Mouse (Mus musculus) liver, embryonic 14 days (tissue): ENCODE data around the gene Srpk3. TPM values are rescaled to one million over a fixed set of nuclear protein-coding genes. Genes with fewer than 3 reads are reported as not detected.

Experiments used
- polyA plus RNA-seq: library from polyadenylated mRNA; depleted of rRNA; stranded (reverse); fragments of >200 nt; gene quantifications from 2 replicates; pipeline ENCODE4 v1.2.3, GENCODE M21; 2012; rRNA removed

Srpk3 gene
- polyA plus RNA-seq, result 0.03 and 1.0 TPM in 2 replicates

GRCm38 (mm10) chrX:73774168-73774760 lies at the start of gene Srpk3:
Gene Srpk3, plus strand, starts transcription at chrX:73774405.

GRCm38 (mm10) chrX:73756334-73757140 lies 17.7 kb upstream of the Srpk3 start, which contains the start of gene Plxnb3:
Gene Plxnb3, plus strand, starts transcription at chrX:73757090.

GRCm38 (mm10) chrX:73786364-73787224 lies 12.4 kb downstream of the Srpk3 start, which contains the start of the genes Idh3g and Ssr4:
Gene Idh3g, minus strand, starts transcription at chrX:73786897.
Gene Ssr4, plus strand, starts transcription at chrX:73787028.

GRCm38 (mm10) chrX:73824185-73825151 lies 50.3 kb downstream of the Srpk3 start, which contains the start of gene Pdzd4:
Gene Pdzd4, minus strand, starts transcription at chrX:73824969.

Other genes starting within 250 kb of the Srpk3 start
- gene Dusp9, start 135.0 kb upstream of the Srpk3 start, polyA plus RNA-seq, result 21.2 and 21.9 TPM in 2 replicates
- 0.71 and 0.77 TPM in 2 replicates for gene Pnck, start 114.3 kb upstream of the Srpk3 start, polyA plus RNA-seq
- gene Slc6a8, start 101.3 kb upstream of the Srpk3 start, polyA plus RNA-seq, result 1.4 and 1.6 TPM in 2 replicates
- 42.7 and 50.5 TPM in 2 replicates for gene Bcap31, start 58.2 kb upstream of the Srpk3 start, polyA plus RNA-seq
- gene Abcd1, start 57.8 kb upstream of the Srpk3 start, polyA plus RNA-seq, result 4.8 and 6.1 TPM in 2 replicates
- 0.25 TPM in 2 replicates for gene Plxnb3, start 17.3 kb upstream of the Srpk3 start, polyA plus RNA-seq
- gene Idh3g, start 12.5 kb downstream of the Srpk3 start, polyA plus RNA-seq, result 132 and 146 TPM in 2 replicates
- gene Ssr4, start 12.6 kb downstream of the Srpk3 start, polyA plus RNA-seq, result 128 and 145 TPM in 2 replicates
- gene Pdzd4, start 50.6 kb downstream of the Srpk3 start, polyA plus RNA-seq, result 0.24 and 0.40 TPM in 2 replicates
- gene Avpr2, start 117.7 kb downstream of the Srpk3 start, polyA plus RNA-seq, result not detected in 2 replicates
- gene L1cam, start 121.7 kb downstream of the Srpk3 start, polyA plus RNA-seq, result 0.21 and 0.28 TPM in 2 replicates
- 6.2 and 7.8 TPM in 2 replicates for gene Arhgap4, start 147.5 kb downstream of the Srpk3 start, polyA plus RNA-seq
- gene Naa10, start 147.5 kb downstream of the Srpk3 start, polyA plus RNA-seq, result 69.3 and 74.4 TPM in 2 replicates
- 10.4 and 11.1 TPM in 2 replicates for gene Renbp, start 156.4 kb downstream of the Srpk3 start, polyA plus RNA-seq
- 25.5 and 32.4 TPM in 2 replicates for gene Hcfc1, start 192.0 kb downstream of the Srpk3 start, polyA plus RNA-seq
- 20.0 and 22.1 TPM in 2 replicates for gene Irak1, start 249.5 kb downstream of the Srpk3 start, polyA plus RNA-seq